Mouse (Mus musculus) brain, embryonic 14.5 days (tissue): ENCODE results near the gene Gm7358. TPM values are rescaled to one million over a fixed set of nuclear protein-coding genes. Genes with fewer than 3 reads are reported as not detected.
"Not testable (repeated sequence)": the region's sequence is repeated elsewhere in the genome, so short reads cannot be mapped to it uniquely, and the experiment has no call there.

Experiments used
- DNase-seq: peaks from one replicate; pipeline ENCODE4 v3.0.0-alpha.2; 2011; ENCODE audit warnings: low read depth
- CTCF ChIP-seq: fragments of 200-500 bp; IDR thresholded peaks from 2 replicates; pipeline ENCODE4 v1.5.1; 2012; ENCODE audit warnings: inconsistent platforms, mild to moderate bottlenecking, moderate library complexity, borderline replicate concordance; ENCODE audit not compliant: insufficient read depth, insufficient read length; ENCODE audit errors: extremely low read depth
- polyA plus RNA-seq: library from polyadenylated mRNA; depleted of rRNA; stranded (reverse); fragments of >200 nt; gene quantifications from 2 replicates; pipeline ENCODE4 v1.2.3, GENCODE M21; 2012; rRNA removed

The Gm7358 gene
- polyA plus RNA-seq, result not detected in 2 replicates

- DNase-seq, result not testable (repeated sequence)
These were observed at the start of gene Gm7358 for GRCm38 (mm10) chr17:14059431-14059830. Gene Gm7358, minus strand, starts transcription at chr17:14059531.

GRCm38 (mm10) chr17:14103018-14103417 is 43.7 kb upstream of the Gm7358 start:
- not testable (repeated sequence) for DNase-seq

GRCm38 (mm10) chr17:14101446-14101980 is 42.2 kb upstream of the Gm7358 start:
- not testable (repeated sequence) for DNase-seq

GRCm38 (mm10) chr17:14099886-14100285 is 40.6 kb upstream of the Gm7358 start:
- not testable (repeated sequence) for DNase-seq

GRCm38 (mm10) chr17:14094165-14094564 is 34.8 kb upstream of the Gm7358 start:
- not testable (repeated sequence) for DNase-seq

GRCm38 (mm10) chr17:14086629-14087028 is 27.3 kb upstream of the Gm7358 start:
- TF ChIP-seq CTCF, result peak; percentile 37; the same call in 1 of the 2 replicates
- peak; percentile 3 for DNase-seq

- not testable (repeated sequence) for DNase-seq
These were observed 17.5 kb downstream of the Gm7358 start for GRCm38 (mm10) chr17:14041880-14042279.

- not testable (repeated sequence) for DNase-seq
These were observed 22.3 kb downstream of the Gm7358 start for GRCm38 (mm10) chr17:14037012-14037411.

GRCm38 (mm10) chr17:14036113-14036512 is 23.2 kb downstream of the Gm7358 start:
- DNase-seq, result not testable (repeated sequence)

Other genes with a start within 250 kb of the Gm7358 start
- 0.04 TPM in 1 of 2 replicates, not detected in the other for gene Gm7168, start 111.2 kb downstream of the Gm7358 start, polyA plus RNA-seq
- not detected in 2 replicates for gene Gm7356, start 55.8 kb downstream of the Gm7358 start, polyA plus RNA-seq
- gene Dact2, start 144.8 kb upstream of the Gm7358 start, polyA plus RNA-seq, result 2.1 and 2.5 TPM in 2 replicates
- 5.8 and 9.8 TPM in 2 replicates for gene Smoc2, start 220.0 kb upstream of the Gm7358 start, polyA plus RNA-seq